Mouse (Mus musculus): ENCODE results near the gene Mapk8. TPM values are rescaled to one million over a fixed set of nuclear protein-coding genes. Genes with fewer than 3 reads are reported as not detected.

Mapk8 gene
- 37.6 and 41.6 TPM in 2 replicates for polyA plus RNA-seq (2015; fragmentation: Nextera tagmentation; extraction: Ambion mirVana)

DNA sequence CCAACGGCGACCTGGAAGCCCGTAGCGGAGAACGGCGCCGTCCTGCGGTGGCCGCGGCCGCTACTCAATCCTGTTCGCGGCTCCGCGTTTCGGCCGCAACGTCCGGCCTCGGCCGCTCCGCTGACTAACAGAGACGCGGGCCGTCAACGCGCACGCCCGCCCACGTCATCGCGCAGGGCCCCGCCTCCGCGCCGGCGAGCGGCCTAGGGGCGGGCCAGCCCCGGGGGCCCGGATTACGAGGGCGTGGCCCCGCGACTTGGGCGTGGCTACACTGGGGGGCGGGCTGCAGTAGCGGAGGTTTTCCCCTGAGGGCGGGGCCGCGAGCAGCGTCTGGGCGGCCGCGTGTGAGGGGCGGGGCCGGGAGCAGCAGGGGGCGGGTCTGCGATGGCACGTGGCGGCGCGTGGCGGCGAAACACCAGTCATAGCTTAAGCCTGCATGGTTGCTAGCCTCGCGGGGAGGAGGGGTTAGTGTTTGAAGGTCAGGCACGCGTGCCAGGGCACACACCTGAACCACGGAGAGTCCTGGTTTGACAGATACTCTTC lies at the start of gene Mapk8:
Mapk8 (minus strand) TSS at position 132 of the 543 bp plus-strand sequence.
- H3K27ac ChIP-seq (replicated peaks), result peak within 1 kb of the TSS; percentile 90
- H3K36me3 ChIP-seq, result no peaks in the 10 kb centered on the region
- peaks cover 35% of the 10 kb centered on the region for H3K4me1 ChIP-seq
- H3K27me3 ChIP-seq, result no peaks in the 10 kb centered on the region
- peak within 1 kb of the TSS; percentile 89 for H3K4me3 ChIP-seq
- ATAC-seq (replicated peaks), result peak; percentile 98
- no peaks in the 10 kb centered on the region for H3K9me3 ChIP-seq
- under 1% methylated on average over 68 of the region's 70 CpGs for WGBS
- peak within 1 kb of the TSS; percentile 59 for H3K4me2 ChIP-seq (replicated peaks)
- H3K9ac ChIP-seq (replicated peaks), result peak within 1 kb of the TSS; percentile 88

DNA sequence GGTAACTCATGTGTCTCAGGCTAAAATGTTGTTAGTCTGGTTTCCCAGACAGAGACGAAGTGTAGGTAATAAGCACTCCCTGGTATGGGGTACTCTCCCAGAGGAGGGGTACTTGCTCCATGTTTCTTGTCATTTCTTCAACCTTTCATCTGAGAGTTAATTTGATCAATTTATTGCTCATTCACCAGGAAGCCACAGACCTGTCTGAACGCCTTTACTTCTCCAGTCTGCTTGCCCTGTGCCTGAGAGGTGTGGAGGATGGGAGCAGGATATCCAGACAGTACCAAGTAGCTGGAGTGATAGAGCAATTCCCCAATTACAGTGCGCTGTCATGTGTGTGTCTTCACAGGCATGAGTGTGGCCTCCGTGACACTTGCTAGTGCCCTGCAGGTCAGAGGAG lies 48.3 kb upstream of the Mapk8 start:
- no peak overlapping the region for H3K27ac ChIP-seq (replicated peaks)
- no peaks in the 10 kb centered on the region for H3K27me3 ChIP-seq
- ATAC-seq (replicated peaks), result no peak
- no peak overlapping the region for H3K4me3 ChIP-seq
- no peaks in the 10 kb centered on the region for H3K36me3 ChIP-seq
- H3K4me1 ChIP-seq, result peaks cover 2% of the 10 kb centered on the region; the same call in 1 of the 2 replicates
- H3K9me3 ChIP-seq, result no peaks in the 10 kb centered on the region
- H3K9ac ChIP-seq (replicated peaks), result no peak overlapping the region
- H3K4me2 ChIP-seq (replicated peaks), result no peak overlapping the region
- WGBS, result 69% methylated on average over 4 of the region's 4 CpGs

DNA sequence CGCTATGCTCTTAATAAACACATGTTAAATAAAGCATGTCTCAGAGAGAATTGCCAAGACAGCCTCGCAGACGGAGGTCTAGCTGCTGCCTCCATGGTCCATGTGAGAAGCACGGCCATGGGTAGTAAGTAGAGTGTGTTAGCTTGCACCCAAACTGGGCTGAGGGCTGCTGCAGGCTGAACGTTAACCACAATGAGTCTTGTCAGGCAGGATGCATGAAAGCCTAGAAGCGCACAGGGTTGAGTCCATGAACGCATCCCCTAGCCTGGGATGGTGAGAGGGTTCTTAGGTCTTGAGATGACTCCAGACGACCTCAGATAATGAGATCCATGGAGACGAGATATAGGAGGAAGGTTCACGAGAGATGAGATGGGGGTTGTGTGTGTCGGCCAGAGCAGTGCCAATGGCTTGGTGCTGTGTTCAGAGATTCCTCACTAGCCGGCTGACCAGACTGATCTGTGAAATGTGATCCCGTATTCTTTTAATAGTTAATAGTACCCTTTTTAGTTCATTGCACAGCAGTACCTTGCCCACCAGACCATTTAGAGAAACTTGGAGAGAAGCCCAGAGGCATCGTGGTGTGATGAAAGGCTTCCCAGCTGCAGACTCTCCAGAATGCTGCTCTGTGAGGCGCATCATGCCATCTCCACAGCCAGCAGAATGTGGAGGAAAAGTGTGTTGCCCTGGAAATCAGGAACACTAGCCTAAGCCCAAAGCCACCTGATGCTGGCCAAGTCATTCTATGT lies 41.0 kb upstream of the Mapk8 start:
- no peak overlapping the region for H3K4me2 ChIP-seq (replicated peaks)
- 58% methylated on average over 15 of the region's 15 CpGs for whole genome bisulfite sequencing
- H3K36me3 ChIP-seq, result no peaks in the 10 kb centered on the region
- peak; percentile 26; the same call in 1 of the 2 replicates for ATAC-seq (replicated peaks)
- H3K9me3 ChIP-seq, result no peaks in the 10 kb centered on the region
- H3K9ac ChIP-seq (replicated peaks), result no peak overlapping the region
- H3K4me3 ChIP-seq, result no peak overlapping the region
- no peaks in the 10 kb centered on the region for H3K27me3 ChIP-seq
- no peak overlapping the region for H3K27ac ChIP-seq (replicated peaks)
- peaks cover 10% of the 10 kb centered on the region for H3K4me1 ChIP-seq

DNA sequence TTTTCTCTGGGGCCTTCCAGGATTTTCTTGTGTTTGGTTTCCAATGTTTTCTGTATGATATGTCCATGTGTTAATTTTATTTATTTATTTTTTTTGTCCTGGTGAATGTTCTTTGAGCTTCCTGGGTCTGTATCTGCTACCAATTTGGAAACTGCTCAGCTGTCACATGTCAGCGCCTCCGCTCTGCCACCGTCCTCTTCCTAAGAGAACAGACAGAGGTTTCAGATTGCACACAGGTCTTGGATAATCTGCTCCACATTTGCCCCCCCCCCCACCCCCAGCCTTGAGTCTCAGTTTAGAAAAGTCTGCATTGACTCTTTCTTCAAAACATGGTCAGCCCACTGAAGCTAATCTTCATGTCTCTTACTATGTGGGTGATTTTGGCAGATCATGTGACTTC lies 35.0 kb upstream of the Mapk8 start:
- H3K27me3 ChIP-seq, result no peaks in the 10 kb centered on the region
- no peaks in the 10 kb centered on the region for H3K9me3 ChIP-seq
- no peak for ATAC-seq (replicated peaks)
- no peak overlapping the region for H3K9ac ChIP-seq (replicated peaks)
- no peak overlapping the region for H3K4me2 ChIP-seq (replicated peaks)
- 65% methylated on average over 3 of the region's 3 CpGs for WGBS
- H3K4me3 ChIP-seq, result no peak overlapping the region
- H3K4me1 ChIP-seq, result no peaks in the 10 kb centered on the region
- H3K27ac ChIP-seq (replicated peaks), result no peak overlapping the region
- no peaks in the 10 kb centered on the region for H3K36me3 ChIP-seq

DNA sequence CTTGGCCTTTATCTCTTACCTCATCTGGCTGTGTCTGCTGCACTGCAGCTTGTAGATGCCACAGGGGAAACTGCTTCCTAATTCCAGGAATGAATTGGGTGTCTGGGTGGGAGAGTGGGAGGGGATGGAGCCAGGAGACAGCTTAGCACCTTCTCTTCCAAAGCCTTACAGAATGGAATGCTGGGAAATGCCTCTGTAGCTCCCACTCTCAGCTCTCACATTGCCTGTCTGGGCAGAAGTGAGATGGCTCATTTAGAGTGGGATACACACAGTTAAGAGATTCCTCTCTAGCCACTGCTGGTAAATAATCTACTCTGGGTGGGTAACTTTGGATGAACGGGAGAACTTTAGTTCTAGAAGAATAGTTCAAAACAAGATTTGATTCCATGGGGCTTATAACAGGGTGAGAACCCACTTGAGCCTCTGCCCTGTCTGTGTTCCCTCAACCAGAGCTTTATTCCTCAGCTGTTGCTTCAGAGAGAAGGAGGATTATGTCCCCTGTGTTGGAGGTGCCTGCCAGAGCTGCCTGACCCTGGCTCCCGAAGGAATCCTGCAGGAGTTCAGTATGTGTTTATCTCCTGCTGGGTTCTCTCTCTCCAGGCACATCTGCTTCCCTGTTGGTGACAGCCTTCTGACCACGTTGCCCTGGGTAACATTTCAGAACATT lies 29.3 kb upstream of the Mapk8 start:
- no peaks in the 10 kb centered on the region for H3K27me3 ChIP-seq
- H3K27ac ChIP-seq (replicated peaks), result no peak overlapping the region
- no peak for ATAC-seq (replicated peaks)
- no peaks in the 10 kb centered on the region for H3K36me3 ChIP-seq
- H3K9me3 ChIP-seq, result no peaks in the 10 kb centered on the region
- no peak overlapping the region for H3K9ac ChIP-seq (replicated peaks)
- H3K4me1 ChIP-seq, result 0 out of 2 replicates have a peak, but pooled peaks cover 7% of the 10 kb centered on the region
- no peak overlapping the region for H3K4me3 ChIP-seq
- 13% methylated on average over 3 of the region's 3 CpGs for WGBS
- no peak overlapping the region for H3K4me2 ChIP-seq (replicated peaks)

DNA sequence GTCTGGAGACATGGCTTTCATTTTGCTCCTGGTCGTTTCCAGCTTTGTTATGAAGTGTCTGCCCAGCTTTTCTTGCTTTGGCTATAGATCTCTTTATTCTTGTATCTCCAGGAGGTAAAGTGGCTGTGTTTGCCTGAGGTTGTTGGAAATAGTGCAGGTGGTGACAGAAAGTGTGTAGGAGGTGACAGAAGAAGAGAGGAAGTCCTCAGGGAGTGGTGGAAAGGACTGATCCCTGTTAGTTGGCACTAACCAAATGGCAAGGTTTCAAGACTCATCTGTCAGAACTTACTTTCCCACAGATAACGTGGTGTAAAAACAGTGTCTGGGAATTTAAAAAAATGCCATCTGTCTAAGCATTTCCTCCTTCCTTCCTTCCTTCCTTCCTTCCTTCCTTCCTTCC lies 27.5 kb upstream of the Mapk8 start:
- H3K4me3 ChIP-seq, result no peak overlapping the region
- no peak overlapping the region for H3K9ac ChIP-seq (replicated peaks)
- H3K36me3 ChIP-seq, result no peaks in the 10 kb centered on the region
- no peak overlapping the region for H3K4me2 ChIP-seq (replicated peaks)
- no peak overlapping the region for H3K27ac ChIP-seq (replicated peaks)
- no peaks in the 10 kb centered on the region for H3K27me3 ChIP-seq
- H3K9me3 ChIP-seq, result no peaks in the 10 kb centered on the region
- no peak for ATAC-seq (replicated peaks)
- H3K4me1 ChIP-seq, result 0 out of 2 replicates have a peak, but pooled peaks cover 7% of the 10 kb centered on the region
- 44% methylated on average over 2 of the region's 2 CpGs for WGBS

DNA sequence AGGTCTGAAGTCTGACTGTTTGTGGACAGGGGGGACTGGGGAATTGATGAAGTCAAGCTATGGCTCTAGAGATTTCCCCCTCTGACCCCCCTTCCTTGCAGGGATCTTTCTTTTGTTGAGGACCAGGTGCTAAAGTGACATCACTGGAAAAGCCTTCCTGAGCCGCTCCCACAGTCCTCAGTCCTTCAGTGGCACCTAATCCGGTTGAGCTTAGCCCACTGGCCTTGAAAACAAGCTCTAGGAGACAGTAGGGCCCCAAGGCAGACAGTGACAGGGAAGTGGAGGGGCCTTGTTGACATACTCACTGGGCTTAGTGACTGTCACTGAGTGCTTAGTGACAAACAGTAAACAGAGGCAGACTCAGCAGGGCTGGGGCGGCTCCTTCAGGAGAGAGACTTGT lies 24.4 kb upstream of the Mapk8 start, which contains the start of gene Frmpd2:
Frmpd2 (plus strand) TSS at position 366 of the 400 bp plus-strand sequence.
- no peak for ATAC-seq (replicated peaks)
- H3K27ac ChIP-seq (replicated peaks), result no peak within 1 kb of the TSS
- no peak within 1 kb of the TSS for H3K4me2 ChIP-seq (replicated peaks)
- H3K9me3 ChIP-seq, result no peaks in the 10 kb centered on the region
- no peak within 1 kb of the TSS for H3K9ac ChIP-seq (replicated peaks)
- no peak within 1 kb of the TSS for H3K4me3 ChIP-seq
- 0 out of 2 replicates have a peak, but pooled peaks cover 5% of the 10 kb centered on the region for H3K4me1 ChIP-seq
- WGBS, result 23% methylated on average over 3 of the region's 3 CpGs
- no peaks in the 10 kb centered on the region for H3K27me3 ChIP-seq
- H3K36me3 ChIP-seq, result no peaks in the 10 kb centered on the region

DNA sequence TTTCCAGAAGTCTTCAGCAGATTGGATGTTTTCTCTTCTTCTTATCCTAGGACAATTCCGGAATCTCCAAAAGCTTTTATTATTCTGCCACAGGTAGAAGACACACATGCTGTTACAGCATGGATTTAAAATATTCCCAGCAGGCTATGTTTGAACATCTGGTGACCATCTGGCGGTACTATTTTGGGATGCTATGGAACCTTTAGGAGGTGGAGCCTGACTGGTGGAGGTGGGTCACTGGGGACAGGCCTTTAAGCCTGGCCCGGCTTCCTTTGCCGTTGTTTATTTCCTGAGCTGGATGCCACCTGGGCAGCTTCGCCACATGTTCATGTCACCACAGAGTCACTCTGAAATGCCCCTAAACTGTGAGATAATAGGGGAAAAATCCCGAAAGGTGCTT lies 20.8 kb upstream of the Mapk8 start:
- 89% methylated on average over 6 of the region's 6 CpGs for WGBS
- ATAC-seq (replicated peaks), result no peak
- no peaks in the 10 kb centered on the region for H3K27me3 ChIP-seq

DNA sequence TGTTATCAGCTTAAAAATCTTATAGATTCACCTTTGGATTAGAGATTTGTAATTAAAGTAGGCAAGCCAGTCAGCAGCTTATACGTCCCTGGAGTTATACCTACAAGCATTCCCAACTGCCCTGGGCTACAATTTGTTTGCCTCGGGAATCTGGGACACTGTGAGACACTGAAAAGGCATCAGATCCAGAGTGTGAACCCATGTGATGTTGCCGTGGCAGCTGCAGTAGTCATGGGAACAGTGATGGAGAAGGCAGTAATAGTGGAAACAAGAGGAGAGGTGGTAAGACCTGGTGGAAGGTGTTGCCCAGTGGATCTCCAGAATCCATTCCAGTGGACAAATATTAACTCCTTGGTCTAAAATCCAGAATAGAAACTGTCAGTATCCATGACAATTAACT lies 16.7 kb upstream of the Mapk8 start:
- Histone ChIP-seq H3K36me3 (no peaks in the 10 kb centered on the region), H3K27ac (replicated peaks) (no peak overlapping the region), H3K4me3 (no peak overlapping the region), H3K27me3 (no peaks in the 10 kb centered on the region), H3K9me3 (0 out of 2 replicates have a peak, but pooled peaks cover 5% of the 10 kb centered on the region), H3K9ac (replicated peaks) (no peak overlapping the region), H3K4me1 (no peaks in the 10 kb centered on the region), H3K4me2 (replicated peaks) (no peak overlapping the region)
- 58% methylated on average over 3 of the region's 3 CpGs for WGBS
- ATAC-seq (replicated peaks), result no peak

More for the DNA sequence above, 20.8 kb upstream of the Mapk8 start:
- Histone ChIP-seq H3K4me3 (no peak overlapping the region), H3K9ac (replicated peaks) (no peak overlapping the region), H3K36me3 (no peaks in the 10 kb centered on the region), H3K9me3 (no peaks in the 10 kb centered on the region), H3K4me2 (replicated peaks) (no peak overlapping the region), H3K27ac (replicated peaks) (no peak overlapping the region), H3K4me1 (no peaks in the 10 kb centered on the region)

DNA sequence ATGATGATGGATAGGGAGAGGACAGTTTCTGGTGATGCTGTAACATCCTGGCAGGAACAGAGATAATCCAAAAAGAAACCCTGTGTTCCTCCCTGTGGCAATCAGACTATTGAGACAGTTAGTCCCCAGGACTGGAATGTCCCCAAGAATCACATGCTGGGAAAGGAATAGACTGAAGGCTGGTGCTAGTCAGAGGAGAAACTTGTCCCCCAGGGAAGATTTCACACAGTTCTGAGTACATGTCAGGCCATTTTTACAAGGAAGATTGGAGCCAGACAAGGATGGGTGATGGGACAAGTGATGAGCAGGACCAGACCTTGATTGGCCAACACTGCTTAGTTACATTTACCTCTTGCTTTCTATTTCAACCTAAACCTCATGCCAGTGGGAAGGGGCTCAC lies 3.4 kb upstream of the Mapk8 start:
- Histone ChIP-seq H3K27me3 (no peaks in the 10 kb centered on the region), H3K27ac (replicated peaks) (no peak overlapping the region)
- ATAC-seq (replicated peaks), result no peak

DNA sequence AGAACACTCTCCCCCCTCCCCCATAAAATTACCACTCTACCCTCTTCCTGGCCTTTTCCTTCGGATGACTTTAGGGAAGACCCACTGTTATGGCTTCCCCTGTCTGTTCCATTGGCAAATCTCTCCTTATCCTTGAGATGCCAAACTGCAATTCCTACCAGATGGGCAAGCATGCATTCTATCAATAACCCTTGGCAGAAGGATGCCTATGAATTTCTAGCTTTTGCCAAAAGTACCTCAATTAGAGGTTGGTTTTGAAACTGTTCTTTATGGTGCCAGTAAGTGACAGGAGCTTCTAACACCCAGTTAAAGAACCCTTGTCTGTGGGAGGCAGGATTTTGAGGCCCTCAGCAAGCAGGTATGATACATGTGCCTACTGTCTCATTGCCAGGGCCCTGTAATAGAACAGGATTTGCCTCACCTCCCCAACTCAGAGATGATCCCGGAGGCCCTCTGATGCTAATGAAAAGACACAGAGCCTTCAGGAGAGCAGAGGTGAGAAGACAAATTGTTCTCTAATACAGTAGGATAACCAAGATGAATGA lies 2.4 kb upstream of the Mapk8 start:
- H3K9me3 ChIP-seq, result no peaks in the 10 kb centered on the region
- H3K4me1 ChIP-seq, result peaks cover 23% of the 10 kb centered on the region
- no peak overlapping the region for H3K9ac ChIP-seq (replicated peaks)
- WGBS, result 82% methylated on average over 2 of the region's 2 CpGs
- no peak overlapping the region; the same call in 1 of the 2 replicates for H3K27ac ChIP-seq (replicated peaks)
- no peak overlapping the region for H3K4me2 ChIP-seq (replicated peaks)
- no peak for ATAC-seq (replicated peaks)
- H3K27me3 ChIP-seq, result no peaks in the 10 kb centered on the region
- H3K4me3 ChIP-seq, result no peak overlapping the region
- no peaks in the 10 kb centered on the region for H3K36me3 ChIP-seq

More for the DNA sequence above, 3.4 kb upstream of the Mapk8 start:
- Histone ChIP-seq H3K4me1 (peaks cover 19% of the 10 kb centered on the region), H3K9ac (replicated peaks) (no peak overlapping the region), H3K4me3 (no peak overlapping the region), H3K4me2 (replicated peaks) (no peak overlapping the region), H3K36me3 (no peaks in the 10 kb centered on the region), H3K9me3 (no peaks in the 10 kb centered on the region)

DNA sequence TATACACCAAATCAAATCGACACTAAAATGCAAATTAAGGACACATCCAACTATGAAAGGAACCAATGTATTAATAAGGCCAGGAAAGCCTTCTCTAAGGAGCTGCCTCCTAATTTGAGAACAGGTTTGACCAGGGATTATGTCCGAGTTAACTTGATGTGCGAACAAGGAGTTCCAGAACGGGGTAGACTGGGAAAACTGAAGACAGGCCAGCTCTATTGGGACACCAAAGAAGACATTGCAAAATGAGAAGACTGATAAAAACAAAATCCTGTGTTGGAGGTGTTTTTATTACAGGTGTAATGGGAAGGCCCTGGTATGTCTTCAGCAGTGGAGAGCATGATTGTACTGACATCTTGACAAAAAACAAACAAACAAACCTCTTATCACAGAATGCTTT lies 1.3 kb upstream of the Mapk8 start:
- ATAC-seq (replicated peaks), result no peak
- H3K27ac ChIP-seq (replicated peaks), result no peak overlapping the region
- 81% methylated on average over 4 of the region's 4 CpGs for WGBS

More for the DNA sequence above, 1.3 kb upstream of the Mapk8 start:
- Histone ChIP-seq H3K4me1 (peaks cover 31% of the 10 kb centered on the region), H3K4me3 (no peak overlapping the region), H3K27me3 (no peaks in the 10 kb centered on the region), H3K4me2 (replicated peaks) (no peak overlapping the region), H3K9ac (replicated peaks) (no peak overlapping the region), H3K9me3 (no peaks in the 10 kb centered on the region), H3K36me3 (no peaks in the 10 kb centered on the region)

All from forebrain, embryonic 15.5 days (tissue).